Mouse (Mus musculus) heart, adult 11 months (tissue): ENCODE measurements around the gene Fah.
A peak's percentile ranks its signal among the peaks of the same experiment; 100 is the strongest.

Experiments used
- DNase-seq: peaks from one replicate; pipeline ENCODE4 v3.0.0; 2022

Gene Fah

GRCm38 (mm10) chr7:84594087-84594916 is 12.2 kb downstream of the Fah start:
- peak; percentile 87 for DNase-seq

GRCm38 (mm10) chr7:84591347-84591746 is 15.2 kb downstream of the Fah start:
- DNase-seq: peak; percentile 8

GRCm38 (mm10) chr7:84590622-84591021 is 15.9 kb downstream of the Fah start:
- no peak for DNase-seq

GRCm38 (mm10) chr7:84587101-84587783 is 19.3 kb downstream of the Fah start:
- peak; percentile 79 for DNase-seq

GRCm38 (mm10) chr7:84586360-84587100 is 20.0 kb downstream of the Fah start:
- peak; percentile 67 for DNase-seq

GRCm38 (mm10) chr7:84585086-84585485 is 21.4 kb downstream of the Fah start:
- peak; percentile 80 for DNase-seq

- peak; percentile 52 for DNase-seq
Observed at GRCm38 (mm10) chr7:84579769-84580168, 26.8 kb downstream of the Fah start.

- peak; percentile 66 for DNase-seq
Observed at GRCm38 (mm10) chr7:84578841-84579240, 27.7 kb downstream of the Fah start.

- peak; percentile 89 for DNase-seq
Observed at GRCm38 (mm10) chr7:84577034-84577433, 29.5 kb downstream of the Fah start.

GRCm38 (mm10) chr7:84566200-84566599 is 40.3 kb downstream of the Fah start:
- peak; percentile 93 for DNase-seq

- peak; percentile 50 for DNase-seq
Observed at GRCm38 (mm10) chr7:84564236-84564635, 42.3 kb downstream of the Fah start.

GRCm38 (mm10) chr7:84560500-84560899 is 46.0 kb downstream of the Fah start:
- no peak for DNase-seq

GRCm38 (mm10) chr7:84557332-84557731 is 49.2 kb downstream of the Fah start:
- peak; percentile 7 for DNase-seq

GRCm38 (mm10) chr7:84555294-84555693 is 51.2 kb downstream of the Fah start:
- DNase-seq: no peak

GRCm38 (mm10) chr7:84551472-84551871 is 55.0 kb downstream of the Fah start:
- peak; percentile 82 for DNase-seq

GRCm38 (mm10) chr7:84546667-84547066 is 59.9 kb downstream of the Fah start:
- DNase-seq: peak; percentile 50

- peak; percentile 79 for DNase-seq
Observed at GRCm38 (mm10) chr7:84544946-84545345, 61.6 kb downstream of the Fah start.
